Mouse (Mus musculus): ENCODE data around the gene Btg2. TPM values are rescaled to one million over a fixed set of nuclear protein-coding genes. Genes with fewer than 3 reads are reported as not detected.

Gene Btg2
- total and polyA plus RNA-seq, 3 experiments: 29.9 to 33.5 (median 31.0) TPM

- intact Hi-C loops (cut with DNase I): loop anchor here (1.0 kb wide), 1 partner anchor 19 kb away; no protein-coding TSS in a partner anchor
- Histone ChIP-seq H3K27me3 (ENCODE audit: control insufficient read depth, insufficient read depth, low read length) (no peaks in the 10 kb centered on the region), H3K36me3 (ENCODE audit: control insufficient read depth, insufficient read depth, low read length) (peaks cover 35% of the 10 kb centered on the region), H3K27ac (no peak overlapping the region), H3K9ac (ENCODE audit: low read depth, low read length) (no peak overlapping the region), H3K79me2 (replicated peaks; ENCODE audit: control insufficient read depth, insufficient read depth, low read length) (peaks cover 2% of the 10 kb centered on the region), H3K4me3 (no peak overlapping the region), H3K4me1 (ENCODE audit: control insufficient read depth, insufficient read depth, low read length) (peaks cover 18% of the 10 kb centered on the region)
- TF ChIP-seq POLR2A (IDR thresholded peaks at IDR 0.05; ENCODE audit: insufficient read depth, low read depth, low read length) (peak; percentile 45; the same call in 1 of the 2 replicates), EP300 (IDR thresholded peaks at IDR 0.05; ENCODE audit: insufficient read depth, low read depth, low read length) (no peak)
- peak in 1 of 2 experiments; percentile 18 for DNase-seq
- 75% methylated on average over 10 of the region's 10 CpGs for WGBS
Observed at GRCm38 (mm10) chr1:134074606-134075005, 4.3 kb downstream of the Btg2 start.

GRCm38 (mm10) chr1:134074184-134074583 lies 4.7 kb downstream of the Btg2 start:
- H3K9ac ChIP-seq (ENCODE audit: low read depth, low read length): no peak overlapping the region
- H3K4me3 ChIP-seq: no peak overlapping the region
- 71% methylated on average over 3 of the region's 3 CpGs for WGBS
- peaks cover 18% of the 10 kb centered on the region for H3K4me1 ChIP-seq (ENCODE audit: control insufficient read depth, insufficient read depth, low read length)
- TF ChIP-seq EP300 (IDR thresholded peaks at IDR 0.05; ENCODE audit: insufficient read depth, low read depth, low read length) (no peak), POLR2A (IDR thresholded peaks at IDR 0.05; ENCODE audit: insufficient read depth, low read depth, low read length) (0 out of 2 replicates have a peak, but pooled peaks have one; percentile 30)
- H3K27ac ChIP-seq: no peak overlapping the region
- no peak for DNase-seq
- H3K79me2 ChIP-seq (replicated peaks; ENCODE audit: control insufficient read depth, insufficient read depth, low read length): peaks cover 2% of the 10 kb centered on the region
- peaks cover 35% of the 10 kb centered on the region for H3K36me3 ChIP-seq (ENCODE audit: control insufficient read depth, insufficient read depth, low read length)
- no peaks in the 10 kb centered on the region for H3K27me3 ChIP-seq (ENCODE audit: control insufficient read depth, insufficient read depth, low read length)
- intact Hi-C loops (cut with DNase I): no loop called here

GRCm38 (mm10) chr1:134073658-134074057 lies 5.3 kb downstream of the Btg2 start:
- no peak overlapping the region for H3K4me3 ChIP-seq
- intact Hi-C loops (cut with DNase I): no loop called here
- H3K9ac ChIP-seq (ENCODE audit: low read depth, low read length): no peak overlapping the region
- TF ChIP-seq POLR2A (IDR thresholded peaks at IDR 0.05; ENCODE audit: insufficient read depth, low read depth, low read length): no peak
- TF ChIP-seq CTCF (IDR thresholded peaks at IDR 0.05): no peak
- no peak for TF ChIP-seq EP300 (IDR thresholded peaks at IDR 0.05; ENCODE audit: insufficient read depth, low read depth, low read length)
- 71% methylated on average over 1 of the region's 1 CpGs for WGBS
- peak overlapping the region; percentile 24; the same call in 1 of the 2 replicates for H3K27ac ChIP-seq
- peaks cover 2% of the 10 kb centered on the region for H3K79me2 ChIP-seq (replicated peaks; ENCODE audit: control insufficient read depth, insufficient read depth, low read length)
- H3K4me1 ChIP-seq (ENCODE audit: control insufficient read depth, insufficient read depth, low read length): peaks cover 18% of the 10 kb centered on the region
- H3K36me3 ChIP-seq (ENCODE audit: control insufficient read depth, insufficient read depth, low read length): peaks cover 35% of the 10 kb centered on the region
- DNase-seq: no peak
- H3K27me3 ChIP-seq (ENCODE audit: control insufficient read depth, insufficient read depth, low read length): no peaks in the 10 kb centered on the region

- no peaks in the 10 kb centered on the region for H3K27me3 ChIP-seq (ENCODE audit: control insufficient read depth, insufficient read depth, low read length)
- TF ChIP-seq POLR2A (IDR thresholded peaks at IDR 0.05; ENCODE audit: insufficient read depth, low read depth, low read length) (no peak), EP300 (IDR thresholded peaks at IDR 0.05; ENCODE audit: insufficient read depth, low read depth, low read length) (no peak), CTCF (IDR thresholded peaks at IDR 0.05) (no peak)
- no peaks in the 10 kb centered on the region for H3K79me2 ChIP-seq (replicated peaks; ENCODE audit: control insufficient read depth, insufficient read depth, low read length)
- no peak overlapping the region for H3K4me3 ChIP-seq
- intact Hi-C loops (cut with DNase I): no loop called here
- H3K4me1 ChIP-seq (ENCODE audit: control insufficient read depth, insufficient read depth, low read length): peaks cover 18% of the 10 kb centered on the region
- peaks cover 35% of the 10 kb centered on the region for H3K36me3 ChIP-seq (ENCODE audit: control insufficient read depth, insufficient read depth, low read length)
- H3K27ac ChIP-seq: peak overlapping the region; percentile 24; the same call in 1 of the 2 replicates
- WGBS: 53% methylated on average over 6 of the region's 6 CpGs
- peak in 1 of 2 experiments; percentile 17 for DNase-seq
- no peak overlapping the region for H3K9ac ChIP-seq (ENCODE audit: low read depth, low read length)
Observed at GRCm38 (mm10) chr1:134073061-134073564, 5.8 kb downstream of the Btg2 start.

GRCm38 (mm10) chr1:134071411-134072018 lies 7.4 kb downstream of the Btg2 start:
- WGBS: 50% methylated on average over 10 of the region's 10 CpGs
- Histone ChIP-seq H3K9ac (ENCODE audit: low read depth, low read length) (no peak overlapping the region), H3K27me3 (ENCODE audit: control insufficient read depth, insufficient read depth, low read length) (no peaks in the 10 kb centered on the region), H3K4me1 (ENCODE audit: control insufficient read depth, insufficient read depth, low read length) (peaks cover 18% of the 10 kb centered on the region), H3K4me3 (no peak overlapping the region), H3K79me2 (replicated peaks; ENCODE audit: control insufficient read depth, insufficient read depth, low read length) (no peaks in the 10 kb centered on the region), H3K36me3 (ENCODE audit: control insufficient read depth, insufficient read depth, low read length) (peaks cover 28% of the 10 kb centered on the region), H3K27ac (no peak overlapping the region)
- intact Hi-C loops (cut with DNase I): no loop called here
- no peak for TF ChIP-seq POLR2A (IDR thresholded peaks at IDR 0.05; ENCODE audit: insufficient read depth, low read depth, low read length)
- TF ChIP-seq EP300 (IDR thresholded peaks at IDR 0.05; ENCODE audit: insufficient read depth, low read depth, low read length): no peak
- no peak for TF ChIP-seq CTCF (IDR thresholded peaks at IDR 0.05)
- no peak for DNase-seq

- Histone ChIP-seq H3K27me3 (ENCODE audit: control insufficient read depth, insufficient read depth, low read length) (no peaks in the 10 kb centered on the region), H3K79me2 (replicated peaks; ENCODE audit: control insufficient read depth, insufficient read depth, low read length) (no peaks in the 10 kb centered on the region), H3K9ac (ENCODE audit: low read depth, low read length) (no peak overlapping the region), H3K4me3 (no peak overlapping the region), H3K4me1 (ENCODE audit: control insufficient read depth, insufficient read depth, low read length) (peaks cover 20% of the 10 kb centered on the region), H3K36me3 (ENCODE audit: control insufficient read depth, insufficient read depth, low read length) (peaks cover 16% of the 10 kb centered on the region), H3K27ac (no peak overlapping the region)
- intact Hi-C loops (cut with DNase I): no loop called here
- TF ChIP-seq EP300 (IDR thresholded peaks at IDR 0.05; ENCODE audit: insufficient read depth, low read depth, low read length): no peak
- no peak for TF ChIP-seq CTCF (IDR thresholded peaks at IDR 0.05)
- TF ChIP-seq POLR2A (IDR thresholded peaks at IDR 0.05; ENCODE audit: insufficient read depth, low read depth, low read length): no peak
- 90% methylated on average over 8 of the region's 8 CpGs for WGBS
- no peak for DNase-seq
Observed at GRCm38 (mm10) chr1:134070099-134070669, 8.7 kb downstream of the Btg2 start.
